Mouse (Mus musculus) NIH3T3 (cell line): ENCODE results near the gene Pigt.
A peak's percentile ranks its signal among the peaks of the same experiment; 100 is the strongest.

Experiments used
- DNase-seq: peaks from one replicate; pipeline ENCODE4 v3.0.0-alpha.2; 2012; ENCODE audit warnings: low read depth

The Pigt gene

DNA sequence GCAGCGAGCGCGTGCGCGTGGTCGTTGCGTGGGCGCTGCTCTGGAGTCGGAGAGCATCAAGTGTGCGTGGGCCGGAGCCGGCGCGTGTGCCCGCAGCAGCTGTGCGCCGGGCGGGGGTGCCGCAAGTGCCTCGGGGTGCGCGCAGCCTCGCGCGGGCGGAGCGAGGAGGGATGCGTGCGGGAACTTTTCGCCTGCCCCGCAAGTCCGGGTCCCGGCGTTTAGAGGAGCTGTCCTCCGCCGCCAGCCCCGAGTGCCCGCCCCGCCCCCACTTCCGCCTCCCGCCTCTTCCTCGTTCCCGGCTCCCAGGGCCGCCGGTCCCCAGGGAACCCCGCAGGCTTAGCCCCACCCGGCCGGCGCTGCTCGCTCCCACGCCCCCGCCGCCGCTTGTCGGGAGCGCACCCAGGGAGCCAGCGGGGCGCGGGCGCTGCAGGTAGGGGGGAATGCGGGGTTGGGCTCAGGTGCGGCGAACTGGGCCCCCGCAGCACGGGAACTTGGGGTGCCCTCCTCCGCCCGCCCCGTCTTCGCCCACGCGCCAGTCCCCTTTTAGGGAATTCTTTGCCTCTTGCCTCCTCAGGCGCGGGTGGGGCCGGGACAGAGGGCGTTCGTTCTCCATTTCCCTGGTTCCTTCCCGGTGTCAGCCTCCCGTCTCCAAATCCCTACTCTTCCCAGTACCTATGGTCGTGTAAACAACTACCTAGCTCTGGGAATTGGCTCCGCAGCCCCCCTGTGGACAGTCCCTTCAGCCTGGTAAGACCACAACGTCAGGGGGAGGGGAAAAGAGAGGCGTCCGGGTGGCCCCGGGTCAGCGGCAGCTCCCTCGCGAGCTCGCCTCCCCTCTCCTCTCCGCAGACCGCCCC, 10.8 kb upstream of the Pigt start:
- DNase-seq: peak; percentile 59

DNA sequence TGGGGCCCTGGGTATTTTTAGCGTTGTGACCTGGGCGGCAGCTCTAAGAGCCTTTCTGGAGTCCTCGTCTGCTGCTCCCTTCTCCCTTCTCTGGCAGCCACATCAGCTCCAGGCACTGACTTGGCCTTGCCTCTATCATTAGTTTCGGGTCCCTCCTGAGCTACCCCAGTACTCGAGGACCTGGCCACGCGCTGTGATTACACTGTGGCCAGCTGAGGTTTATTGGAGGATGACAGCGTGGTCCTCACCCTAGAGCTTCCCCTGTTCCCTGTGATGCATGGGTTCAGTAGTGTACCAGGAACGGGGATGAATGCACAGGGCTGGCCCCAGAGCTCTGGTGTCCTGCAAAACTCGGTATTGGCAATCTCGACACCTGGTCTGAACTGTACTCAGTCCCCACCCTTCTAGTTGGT, 10.2 kb upstream of the Pigt start:
- no peak for DNase-seq

GRCm38 (mm10) chr2:164487812-164488211, 9.5 kb upstream of the Pigt start:
- no peak for DNase-seq

- no peak for DNase-seq
Observed at GRCm38 (mm10) chr2:164494126-164494525, 3.2 kb upstream of the Pigt start.

- peak; percentile 69 for DNase-seq
Observed at GRCm38 (mm10) chr2:164496331-164496730, 989 bp upstream of the Pigt start.

DNA sequence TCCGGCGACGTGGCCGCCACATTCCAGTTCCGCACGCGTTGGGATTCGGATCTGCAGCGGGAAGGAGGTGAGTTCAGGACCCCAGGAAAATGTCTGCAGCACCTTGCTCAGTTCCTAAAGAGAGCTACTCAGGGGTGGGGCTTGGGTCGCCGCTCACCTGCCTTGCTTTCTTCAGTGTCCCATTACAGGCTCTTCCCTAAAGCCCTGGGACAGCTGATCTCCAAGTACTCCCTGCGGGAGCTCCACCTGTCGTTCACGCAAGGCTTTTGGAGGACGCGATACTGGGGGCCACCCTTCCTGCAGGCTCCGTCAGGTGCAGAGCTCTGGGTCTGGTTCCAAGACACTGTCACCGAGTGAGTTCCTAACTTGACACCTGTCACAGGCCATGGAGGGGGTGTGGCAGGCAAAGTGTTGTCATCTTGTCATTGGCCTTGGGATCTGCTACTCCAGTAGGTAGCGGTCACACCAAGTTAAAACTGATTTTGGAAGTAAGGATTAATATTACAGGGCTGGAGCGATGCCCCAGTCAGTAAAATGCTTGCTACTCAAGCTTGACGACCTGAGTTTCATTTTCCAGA, 460 bp downstream of the Pigt start:
- no peak for DNase-seq

DNA sequence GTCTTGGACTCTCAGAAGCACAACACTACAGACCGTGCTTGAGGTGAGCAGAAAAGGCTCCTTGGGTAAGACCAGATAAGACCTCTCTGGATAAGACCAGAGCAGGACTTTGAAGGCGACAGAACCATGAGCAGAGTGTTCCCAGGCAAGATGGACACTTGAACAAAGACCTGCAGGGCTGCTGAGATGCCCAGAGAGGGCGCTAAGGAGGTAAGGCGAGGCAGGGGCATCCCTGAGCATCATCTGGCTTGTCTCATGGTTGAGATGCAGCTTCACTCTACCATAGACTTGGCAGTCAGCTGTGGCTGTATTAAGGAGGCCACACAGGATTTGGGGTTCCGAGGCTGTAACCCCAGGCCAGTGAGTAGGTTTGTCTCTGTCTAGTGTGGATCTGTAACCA, 2.0 kb downstream of the Pigt start:
- no peak for DNase-seq

DNA sequence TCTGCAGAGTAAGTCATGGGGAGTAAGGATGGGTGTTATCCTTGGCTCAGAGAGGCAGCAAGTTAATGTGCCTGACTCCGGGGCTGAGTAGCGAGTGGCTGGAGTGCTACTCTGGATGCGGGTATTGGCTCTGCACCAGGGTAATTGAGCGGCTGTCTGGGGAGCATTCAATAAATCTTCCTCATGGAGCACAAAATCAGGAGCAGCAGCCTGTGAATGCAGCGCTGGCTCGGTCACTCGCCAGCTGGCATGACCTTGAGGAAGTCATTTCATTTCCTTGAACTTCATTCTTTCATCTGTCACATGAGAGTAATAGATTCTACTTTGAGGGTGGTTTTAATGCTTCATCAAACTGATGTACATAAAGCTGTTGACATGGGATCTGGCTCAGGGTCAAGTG, 3.2 kb downstream of the Pigt start:
- DNase-seq: no peak

DNA sequence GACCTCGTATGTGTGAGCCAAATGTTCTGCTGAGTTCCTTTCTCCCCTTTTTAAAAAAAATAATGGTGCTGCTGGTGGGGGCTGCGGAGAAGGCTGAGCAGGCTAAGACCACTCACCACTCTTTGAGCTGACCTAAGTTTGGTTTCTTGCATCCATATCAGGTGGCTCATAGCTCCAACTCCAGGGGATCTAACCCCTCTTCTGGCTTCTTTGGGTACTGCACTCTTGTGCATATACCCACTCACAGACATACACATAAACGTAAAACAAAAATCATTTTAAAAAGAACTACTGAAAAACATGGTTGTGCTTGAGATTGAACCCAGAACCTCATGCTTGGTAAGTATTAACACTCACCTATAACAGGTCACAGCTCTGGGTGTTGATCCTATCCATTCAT, 7.6 kb downstream of the Pigt start:
- no peak for DNase-seq

DNA sequence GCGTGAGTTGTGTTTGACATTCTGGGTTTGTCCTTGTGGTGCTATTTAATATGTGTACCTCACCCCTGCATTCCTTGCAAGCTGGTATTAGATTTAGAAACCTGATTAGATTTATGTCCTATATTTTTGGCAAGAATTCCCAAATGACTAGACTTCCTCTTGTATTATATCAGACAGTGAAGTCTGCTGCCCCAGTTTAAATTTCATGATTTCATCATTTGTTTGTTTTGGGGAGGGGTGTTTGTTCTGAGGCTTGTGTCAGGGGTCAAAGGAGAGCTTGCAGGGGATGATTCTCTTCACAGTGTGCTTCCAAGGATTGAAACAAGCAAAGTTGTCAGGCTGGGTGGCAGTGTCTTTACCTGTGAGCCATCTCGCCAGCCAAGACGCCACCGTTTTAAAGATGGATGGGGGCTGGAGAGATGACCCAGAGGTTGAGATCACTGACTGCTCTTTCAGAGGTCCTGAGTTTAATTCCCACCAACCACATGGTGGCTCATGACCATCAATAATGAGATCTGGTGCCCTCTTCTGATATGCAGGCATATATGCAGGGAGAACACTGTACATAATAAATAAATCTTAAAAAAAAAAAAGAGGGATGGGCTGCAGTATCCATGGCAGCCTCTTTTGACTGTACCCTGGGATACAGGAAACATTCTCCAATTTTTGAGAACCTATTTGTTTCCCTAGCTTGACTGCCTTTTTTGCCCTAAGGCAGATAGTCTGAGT, 8.5 kb downstream of the Pigt start:
- no peak for DNase-seq

- DNase-seq: no peak
Observed at GRCm38 (mm10) chr2:164507811-164508210, 10.5 kb downstream of the Pigt start.

GRCm38 (mm10) chr2:164510621-164511190, 13.4 kb downstream of the Pigt start:
- DNase-seq: no peak

- DNase-seq: no peak
Observed at GRCm38 (mm10) chr2:164512121-164512909, 15.0 kb downstream of the Pigt start.

DNA sequence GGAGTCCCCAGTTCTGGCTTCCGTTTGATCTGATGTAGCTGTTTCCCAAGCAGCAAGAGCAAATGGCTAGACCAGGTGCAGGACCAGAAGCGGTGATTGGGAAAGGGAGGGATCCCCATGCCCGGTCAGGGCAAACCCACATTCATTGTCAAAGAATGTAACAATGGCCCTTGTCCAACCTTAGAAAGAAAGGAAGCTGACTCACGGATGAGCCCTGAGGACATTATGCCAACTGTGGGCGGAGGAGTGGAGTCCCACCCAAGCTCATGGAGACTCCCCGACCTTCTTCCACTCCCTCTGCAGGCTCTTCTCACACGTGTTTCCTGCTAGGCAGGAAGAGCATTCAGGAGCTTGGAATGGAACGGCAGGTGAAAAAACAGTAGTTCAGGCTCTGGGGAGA, 16.1 kb downstream of the Pigt start:
- DNase-seq: peak; percentile 87

GRCm38 (mm10) chr2:164514916-164515315, 17.6 kb downstream of the Pigt start:
- DNase-seq: no peak

- no peak for DNase-seq
Observed at GRCm38 (mm10) chr2:164515897-164516296, 18.6 kb downstream of the Pigt start.

- DNase-seq: no peak
Observed at GRCm38 (mm10) chr2:164516592-164516991, 19.3 kb downstream of the Pigt start.

DNA sequence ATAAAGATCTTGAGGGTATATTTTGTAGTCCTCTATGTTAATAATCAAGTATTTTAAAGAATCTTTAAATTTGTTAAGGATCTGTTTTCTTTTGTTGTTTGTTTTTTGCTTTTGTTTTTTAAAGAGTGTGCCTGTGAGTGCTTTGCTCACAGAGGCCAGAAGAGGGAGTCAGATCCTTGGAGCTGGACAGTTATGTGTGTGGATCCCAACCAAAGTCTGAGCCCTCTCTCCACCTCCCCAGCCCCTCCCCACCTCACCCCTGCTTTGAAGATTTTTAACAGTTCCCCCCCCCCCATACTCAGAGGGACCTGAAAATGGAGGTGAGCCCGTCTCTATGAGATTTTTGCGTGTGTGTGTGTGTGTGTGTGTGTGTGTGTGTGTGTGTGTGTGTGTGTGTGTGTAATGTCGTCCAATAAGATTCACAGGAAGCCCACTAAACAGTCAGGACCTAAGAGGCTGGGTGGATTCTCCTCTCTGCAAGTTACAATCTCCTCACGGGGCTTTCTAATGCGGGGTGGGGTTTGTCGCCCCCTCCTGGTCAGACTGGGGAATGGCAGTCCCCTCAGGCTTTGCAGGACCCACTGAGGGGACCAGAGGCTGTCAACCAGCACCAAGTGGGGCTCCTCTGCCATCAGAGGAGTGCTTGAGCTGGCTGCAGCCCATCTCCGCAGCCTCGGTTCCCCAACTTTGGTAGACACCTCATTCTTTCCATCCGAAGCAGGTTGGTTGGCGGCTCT, 20.3 kb downstream of the Pigt start:
- peak; percentile 58 for DNase-seq

GRCm38 (mm10) chr2:164518266-164519170, 21.2 kb downstream of the Pigt start:
- peak; percentile 46 for DNase-seq

GRCm38 (mm10) chr2:164519171-164519526, 21.8 kb downstream of the Pigt start:
- DNase-seq: no peak
